Mouse (Mus musculus) thymus, postnatal 36 days (tissue): ENCODE results near the gene Vmn2r114.
"Not testable (repeated sequence)": the region's sequence is repeated elsewhere in the genome, so short reads cannot be mapped to it uniquely, and the experiment has no call there.

Experiments
- DNase-seq, 2 experiments: peaks; one replicate each; pipeline ENCODE4 v3.0.0; 2022; ENCODE audit warnings: mixed read lengths in 2 of 2

The Vmn2r114 gene

GRCm38 (mm10) chr17:23312437-23312836, at the start of gene Vmn2r114:
Vmn2r114 (minus strand) TSS chr17:23312537.
- DNase-seq, result not testable (repeated sequence)

GRCm38 (mm10) chr17:23351644-23352043, 39.3 kb upstream of the Vmn2r114 start:
- DNase-seq, result no peak

GRCm38 (mm10) chr17:23343441-23343840, 31.1 kb upstream of the Vmn2r114 start, which contains the start of gene Vmn2r115:
Vmn2r115 (plus strand) TSS chr17:23343741.
- DNase-seq, result not testable (repeated sequence)

GRCm38 (mm10) chr17:23330657-23331056, 18.3 kb upstream of the Vmn2r114 start:
- no peak for DNase-seq
